Mouse (Mus musculus): ENCODE measurements around the gene Gp9. TPM values are rescaled to one million over a fixed set of nuclear protein-coding genes. Genes with fewer than 3 reads are reported as not detected.

Gp9 gene
- polyA plus RNA-seq, 1 experiment: not detected

GRCm38 (mm10) chr6:87812656-87813055 lies 34.8 kb downstream of the Gp9 start:
- Histone ChIP-seq H3K4me2 (ENCODE audit: low read depth) (peak overlapping the region; percentile 88), H3ac (ENCODE audit: control insufficient read depth, insufficient read length) (no peak overlapping the region), H3K36me3 (ENCODE audit: control insufficient read depth, insufficient read depth) (peaks cover 7% of the 10 kb centered on the region), H3K4me3 (peak overlapping the region; percentile 75), H3K79me2 (ENCODE audit: control insufficient read depth, insufficient read depth) (no peaks in the 10 kb centered on the region), H3K27me3 (ENCODE audit: control insufficient read depth, insufficient read depth, insufficient read length) (no peaks in the 10 kb centered on the region)
- no peak for TF ChIP-seq MYOG (IDR thresholded peaks at IDR 0.05; ENCODE audit: control insufficient read depth in 1 of 3, insufficient read depth in 1 of 3, insufficient read length in 2 of 3, low read depth in 2 of 3)
- no peak for TF ChIP-seq MAX (IDR thresholded peaks at IDR 0.05; ENCODE audit: low read depth)
- TF ChIP-seq TCF3 (IDR thresholded peaks at IDR 0.05; ENCODE audit: insufficient read length, low read depth): no peak
- TF ChIP-seq E2F4 (IDR thresholded peaks at IDR 0.05; ENCODE audit: insufficient read depth): no peak
- TF ChIP-seq POLR2A (IDR thresholded peaks at IDR 0.05; ENCODE audit: insufficient read length, low read depth): no peak
- no peak for TF ChIP-seq CEBPB (IDR thresholded peaks at IDR 0.05; ENCODE audit: insufficient read depth, poor library complexity, severe bottlenecking)
- TF ChIP-seq TCF12 (IDR thresholded peaks at IDR 0.05; ENCODE audit: insufficient read depth, poor library complexity, severe bottlenecking): no peak
- no peak for TF ChIP-seq SRF (IDR thresholded peaks at IDR 0.05; ENCODE audit: control insufficient read depth, insufficient read length, low read depth)
- TF ChIP-seq MYOD1 (IDR thresholded peaks at IDR 0.05; ENCODE audit: control insufficient read depth in 1 of 3, insufficient read length in 2 of 3, low read depth in 2 of 3): no peak
- no peak for TF ChIP-seq REST (IDR thresholded peaks at IDR 0.05; ENCODE audit: insufficient read depth, insufficient read length)
- TF ChIP-seq POLR2AphosphoS2 (IDR thresholded peaks at IDR 0.05; ENCODE audit: insufficient read length, low read depth): no peak
- TF ChIP-seq USF1 (IDR thresholded peaks at IDR 0.05; ENCODE audit: low read depth): no peak

- no peak overlapping the region for H3ac ChIP-seq (ENCODE audit: control insufficient read depth, insufficient read length)
- H3K4me2 ChIP-seq (ENCODE audit: low read depth): no peak overlapping the region
- TF ChIP-seq TCF3 (IDR thresholded peaks at IDR 0.05; ENCODE audit: insufficient read length, low read depth) (no peak), CEBPB (IDR thresholded peaks at IDR 0.05; ENCODE audit: insufficient read depth, poor library complexity, severe bottlenecking) (no peak), POLR2AphosphoS2 (IDR thresholded peaks at IDR 0.05; ENCODE audit: insufficient read length, low read depth) (no peak), MYOG (IDR thresholded peaks at IDR 0.05; ENCODE audit: control insufficient read depth in 1 of 3, insufficient read depth in 1 of 3, insufficient read length in 2 of 3, low read depth in 2 of 3) (no peak), POLR2A (IDR thresholded peaks at IDR 0.05; ENCODE audit: insufficient read length, low read depth) (no peak), REST (IDR thresholded peaks at IDR 0.05; ENCODE audit: insufficient read depth, insufficient read length) (no peak), MYOD1 (IDR thresholded peaks at IDR 0.05; ENCODE audit: control insufficient read depth in 1 of 3, insufficient read length in 2 of 3, low read depth in 2 of 3) (no peak), USF1 (IDR thresholded peaks at IDR 0.05; ENCODE audit: low read depth) (no peak), TCF12 (IDR thresholded peaks at IDR 0.05; ENCODE audit: insufficient read depth, poor library complexity, severe bottlenecking) (no peak), MAX (IDR thresholded peaks at IDR 0.05; ENCODE audit: low read depth) (no peak), E2F4 (IDR thresholded peaks at IDR 0.05; ENCODE audit: insufficient read depth) (no peak)
- peaks cover 12% of the 10 kb centered on the region for H3K36me3 ChIP-seq (ENCODE audit: control insufficient read depth, insufficient read depth)
- H3K27me3 ChIP-seq (ENCODE audit: control insufficient read depth, insufficient read depth, insufficient read length): no peaks in the 10 kb centered on the region
- no peaks in the 10 kb centered on the region for H3K79me2 ChIP-seq (ENCODE audit: control insufficient read depth, insufficient read depth)
- no peak overlapping the region for H3K4me3 ChIP-seq
Observed at GRCm38 (mm10) chr6:87814486-87814885, 36.6 kb downstream of the Gp9 start.

GRCm38 (mm10) chr6:87820366-87820765 lies 42.5 kb downstream of the Gp9 start:
- H3K4me3 ChIP-seq: no peak overlapping the region
- TF ChIP-seq POLR2A (IDR thresholded peaks at IDR 0.05; ENCODE audit: insufficient read length, low read depth) (no peak), TCF3 (IDR thresholded peaks at IDR 0.05; ENCODE audit: insufficient read length, low read depth) (no peak), CEBPB (IDR thresholded peaks at IDR 0.05; ENCODE audit: insufficient read depth, poor library complexity, severe bottlenecking) (no peak), MYOD1 (IDR thresholded peaks at IDR 0.05; ENCODE audit: control insufficient read depth in 1 of 3, insufficient read length in 2 of 3, low read depth in 2 of 3) (no peak), MYOG (IDR thresholded peaks at IDR 0.05; ENCODE audit: control insufficient read depth in 1 of 3, insufficient read depth in 1 of 3, insufficient read length in 2 of 3, low read depth in 2 of 3) (no peak), SRF (IDR thresholded peaks at IDR 0.05; ENCODE audit: control insufficient read depth, insufficient read length, low read depth) (no peak), E2F4 (IDR thresholded peaks at IDR 0.05; ENCODE audit: insufficient read depth) (no peak), TCF12 (IDR thresholded peaks at IDR 0.05; ENCODE audit: insufficient read depth, poor library complexity, severe bottlenecking) (no peak), MAX (IDR thresholded peaks at IDR 0.05; ENCODE audit: low read depth) (no peak), USF1 (IDR thresholded peaks at IDR 0.05; ENCODE audit: low read depth) (no peak)
- peaks cover 46% of the 10 kb centered on the region for H3K36me3 ChIP-seq (ENCODE audit: control insufficient read depth, insufficient read depth)
- H3K4me2 ChIP-seq (ENCODE audit: low read depth): no peak overlapping the region
- H3K27me3 ChIP-seq (ENCODE audit: control insufficient read depth, insufficient read depth, insufficient read length): no peaks in the 10 kb centered on the region
- no peak overlapping the region for H3ac ChIP-seq (ENCODE audit: control insufficient read depth, insufficient read length)
- H3K79me2 ChIP-seq (ENCODE audit: control insufficient read depth, insufficient read depth): no peaks in the 10 kb centered on the region

Other genes with a start within 250 kb of the Gp9 start
- 0.34 TPM for gene Arhgap25, start 244.8 kb upstream of the Gp9 start, polyA plus RNA-seq (2012; fragmentation: generic; extraction: Trizol)
- gene Prokr1, start 187.3 kb upstream of the Gp9 start, polyA plus RNA-seq (2012; fragmentation: generic; extraction: Trizol): 0.25 TPM
- gene Aplf, start 105.9 kb upstream of the Gp9 start, polyA plus RNA-seq (2012; fragmentation: generic; extraction: Trizol): 4.1 TPM
- gene Efcc1, start 47.2 kb upstream of the Gp9 start, polyA plus RNA-seq (2012; fragmentation: generic; extraction: Trizol): 0.04 TPM
- 14.8 TPM for gene Rab43, start 34.1 kb downstream of the Gp9 start, polyA plus RNA-seq (2012; fragmentation: generic; extraction: Trizol)
- 2.6 TPM for gene Gm45140, start 57.7 kb downstream of the Gp9 start, polyA plus RNA-seq (2012; fragmentation: generic; extraction: Trizol)
- 21.1 TPM for gene Isy1, start 60.7 kb downstream of the Gp9 start, polyA plus RNA-seq (2012; fragmentation: generic; extraction: Trizol)
- 196 TPM for gene Cnbp, start 73.0 kb downstream of the Gp9 start, polyA plus RNA-seq (2012; fragmentation: generic; extraction: Trizol)
- gene Copg1, start 109.7 kb downstream of the Gp9 start, polyA plus RNA-seq (2012; fragmentation: generic; extraction: Trizol): 94.2 TPM
- gene Hmces, start 135.9 kb downstream of the Gp9 start, polyA plus RNA-seq (2012; fragmentation: generic; extraction: Trizol): 28.1 TPM
- gene H1fx, start 203.6 kb downstream of the Gp9 start, polyA plus RNA-seq (2012; fragmentation: generic; extraction: Trizol): 84.3 TPM

All from myocyte (in vitro differentiated cells).